Mouse (Mus musculus) embryonic fibroblast, embryonic 13.5 days (primary cell): ENCODE results near the gene Serpina3k. TPM values are rescaled to one million over a fixed set of nuclear protein-coding genes. Genes with fewer than 3 reads are reported as not detected.
"Not testable (repeated sequence)": the region's sequence is repeated elsewhere in the genome, so short reads cannot be mapped to it uniquely, and the experiment has no call there.

ENCODE experiments used
- H3K27ac ChIP-seq: 2 replicates; pipeline ENCODE4 v1.5.1; 2012; ENCODE audit warnings: low read length, control low read depth, inconsistent platforms; ENCODE audit not compliant: insufficient read depth
- H3K4me1 ChIP-seq: 2 replicates; pipeline ENCODE4 v1.6.1; 2011; ENCODE audit warnings: low read length; ENCODE audit not compliant: control insufficient read depth, insufficient read depth
- H3K4me3 ChIP-seq: 2 replicates; pipeline ENCODE4 v1.5.1; 2011; ENCODE audit warnings: mild to moderate bottlenecking, control low read depth, low read length; ENCODE audit not compliant: insufficient read depth
- CTCF ChIP-seq: IDR thresholded peaks from 2 replicates; pipeline ENCODE4 v1.5.1; 2011; ENCODE audit warnings: mild to moderate bottlenecking, control low read depth, low read length, moderate library complexity, borderline replicate concordance; ENCODE audit not compliant: insufficient read depth
- POLR2A ChIP-seq: IDR thresholded peaks from 2 replicates; pipeline ENCODE4 v1.6.1; 2011; ENCODE audit warnings: low read depth, mild to moderate bottlenecking, control low read depth, low read length, moderate library complexity
- polyA plus RNA-seq: library from polyadenylated mRNA; stranded (reverse); fragments of >200 nt; gene quantifications from 2 replicates; pipeline ENCODE4 v1.2.4, GENCODE M21; 2011; ENCODE audit warnings: low read depth; ENCODE audit not compliant: missing spikeins, insufficient read length

The Serpina3k gene
- polyA plus RNA-seq, result not detected in 2 replicates

DNA sequence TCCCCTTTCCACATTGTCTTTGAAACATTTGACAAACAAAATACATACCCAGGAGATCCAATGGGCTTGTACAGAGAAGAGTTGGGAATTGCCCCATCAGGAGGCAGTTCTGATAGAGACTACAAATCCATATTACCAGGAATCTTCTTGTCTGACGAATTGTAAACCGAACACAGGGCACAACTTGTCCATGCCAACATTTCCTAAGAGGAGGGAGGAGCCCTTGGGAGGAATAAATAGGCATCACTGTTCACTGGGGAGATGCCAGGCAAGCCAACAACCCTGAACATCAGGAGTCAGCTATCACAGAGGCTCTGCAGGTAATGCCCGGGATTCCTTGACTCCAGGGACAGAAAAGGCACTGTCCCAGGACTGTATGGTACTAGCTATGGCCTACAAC is at the start of gene Serpina3k, which contains the start of gene Serpina3m:
TSS of gene Serpina3k (plus strand) at position 261 of the 400 bp plus-strand sequence.
TSS of gene Serpina3m (plus strand) at position 261 of the 400 bp plus-strand sequence.
- not testable (repeated sequence) for H3K27ac ChIP-seq, H3K4me1 ChIP-seq, H3K4me3 ChIP-seq

- Histone ChIP-seq H3K27ac (no peak overlapping the region), H3K4me3 (no peak overlapping the region), H3K4me1 (no peaks in the 10 kb centered on the region)
- no peak for TF ChIP-seq POLR2A
- no peak for TF ChIP-seq CTCF
These were observed 48.4 kb upstream of the Serpina3k start for GRCm38 (mm10) chr12:104289872-104290271.

DNA sequence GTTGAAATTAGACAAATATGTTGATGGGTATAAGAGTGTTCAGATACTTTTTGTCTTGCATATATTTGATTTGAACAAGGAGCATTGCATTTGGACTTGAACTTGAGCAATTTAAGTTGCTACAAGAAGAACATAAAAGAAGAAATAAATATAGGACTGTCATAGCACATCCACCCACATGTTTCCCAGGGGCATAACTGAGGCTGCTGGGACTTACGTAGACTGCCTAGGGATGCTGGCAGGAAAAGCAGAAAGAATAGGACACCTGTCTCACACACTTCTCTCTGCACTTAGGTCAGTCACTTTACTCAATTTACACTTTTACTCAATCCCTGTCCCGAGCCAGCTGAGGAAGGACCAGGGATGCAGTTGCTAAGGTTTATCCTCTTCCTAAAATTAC is 44.3 kb upstream of the Serpina3k start:
- no peak overlapping the region for H3K27ac ChIP-seq
- no peak overlapping the region for H3K4me3 ChIP-seq
- no peaks in the 10 kb centered on the region for H3K4me1 ChIP-seq
- TF ChIP-seq POLR2A (no peak), CTCF (no peak)

DNA sequence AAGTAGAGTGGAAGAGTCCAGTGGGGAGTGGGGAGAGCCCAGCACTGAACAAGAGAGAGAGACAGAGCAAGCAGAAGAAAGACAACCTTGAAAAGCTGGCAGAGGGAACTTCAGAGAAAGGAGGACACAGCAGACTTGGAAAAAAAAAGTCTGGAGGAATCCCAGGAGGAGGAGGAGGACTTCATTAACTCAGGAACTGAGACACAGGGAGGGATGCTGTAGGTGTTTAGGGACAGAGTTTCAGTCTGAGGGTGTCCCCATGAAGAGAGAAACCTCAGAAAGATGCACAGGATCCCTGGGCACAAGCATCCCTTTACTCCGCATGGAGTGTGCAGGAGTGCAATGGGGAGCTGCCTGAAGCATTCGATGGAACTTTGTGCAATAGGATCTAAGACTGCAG is 40.2 kb upstream of the Serpina3k start:
- Histone ChIP-seq H3K27ac (no peak overlapping the region), H3K4me1 (no peaks in the 10 kb centered on the region), H3K4me3 (no peak overlapping the region)
- TF ChIP-seq POLR2A, result no peak
- no peak for TF ChIP-seq CTCF

GRCm38 (mm10) chr12:104305991-104306390 is 32.3 kb upstream of the Serpina3k start:
- Histone ChIP-seq H3K4me3 (no peak overlapping the region), H3K4me1 (no peaks in the 10 kb centered on the region), H3K27ac (no peak overlapping the region)
- no peak for TF ChIP-seq POLR2A
- no peak for TF ChIP-seq CTCF

- Histone ChIP-seq H3K4me1 (no peaks in the 10 kb centered on the region), H3K4me3 (no peak within 1 kb of the TSS), H3K27ac (no peak within 1 kb of the TSS)
- TF ChIP-seq CTCF, result no peak
- TF ChIP-seq POLR2A, result no peak
These were observed 24.0 kb upstream of the Serpina3k start, which contains the start of gene Serpina3j for GRCm38 (mm10) chr12:104314253-104314652. Gene Serpina3j, plus strand, starts transcription at chr12:104314553.

DNA sequence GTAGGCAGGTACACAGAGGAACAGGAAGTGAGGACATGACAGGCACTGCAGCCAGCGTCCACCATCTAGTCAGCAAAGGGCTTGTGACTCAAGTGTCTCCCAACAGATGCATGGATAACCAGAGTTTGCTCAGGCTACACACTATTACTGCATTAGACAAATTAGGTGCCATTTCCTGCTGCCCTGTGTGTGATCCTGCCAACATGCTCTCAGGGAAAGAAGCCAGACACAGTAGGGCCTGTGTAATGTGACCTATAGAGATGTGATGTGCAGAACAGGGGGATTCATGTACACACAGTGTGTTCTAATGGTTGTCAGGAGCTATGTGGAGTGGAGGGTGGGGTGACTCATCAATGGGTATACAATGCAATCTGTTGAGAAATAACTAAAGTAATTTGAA is 15.8 kb upstream of the Serpina3k start:
- TF ChIP-seq POLR2A, result no peak
- TF ChIP-seq CTCF, result no peak
- no peaks in the 10 kb centered on the region; the same call in 1 of the 2 replicates for H3K4me1 ChIP-seq
- no peak overlapping the region for H3K27ac ChIP-seq
- H3K4me3 ChIP-seq, result no peak overlapping the region

DNA sequence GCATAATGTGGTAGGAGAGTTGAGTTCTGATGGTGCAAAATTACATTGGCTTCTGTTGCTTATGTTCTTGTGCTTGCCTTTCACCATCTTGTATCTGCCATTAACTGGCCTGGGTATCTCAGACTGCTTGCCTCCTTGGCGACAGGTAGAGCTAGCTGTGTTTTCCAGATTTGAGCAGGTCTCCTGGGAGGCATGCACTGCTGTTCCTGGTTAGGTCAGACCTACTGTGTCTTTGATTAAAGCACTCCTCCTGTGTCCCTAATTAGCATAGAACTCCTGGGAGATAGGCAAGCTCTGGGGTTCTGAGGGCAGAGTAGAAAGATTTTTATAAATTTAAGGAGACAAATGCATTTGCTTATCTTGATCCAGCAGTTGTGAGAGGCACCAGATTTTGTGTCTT is 6.6 kb upstream of the Serpina3k start:
- Histone ChIP-seq H3K4me1 (no peaks in the 10 kb centered on the region), H3K4me3 (no peak overlapping the region), H3K27ac (no peak overlapping the region)
- TF ChIP-seq POLR2A (no peak), CTCF (no peak)

DNA sequence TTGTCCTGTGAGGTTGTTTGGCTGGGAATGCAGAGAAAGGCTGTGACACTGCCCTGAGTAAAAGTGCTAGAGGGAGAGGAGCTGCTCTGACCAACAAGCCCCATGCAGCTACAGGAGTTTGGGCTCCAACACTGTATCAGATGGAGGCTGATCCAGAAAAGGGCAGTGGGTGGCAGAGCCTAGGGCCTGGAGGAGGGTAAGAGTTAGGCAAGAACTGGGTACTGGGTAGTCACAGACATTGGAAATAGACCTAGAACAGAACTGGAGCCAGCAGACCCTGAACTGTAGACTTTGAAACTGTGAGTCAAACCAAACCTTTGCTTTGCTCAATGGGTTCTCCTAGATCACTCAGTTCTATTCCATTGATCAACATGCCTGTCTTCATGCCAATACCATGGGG is 1.4 kb upstream of the Serpina3k start:
- H3K4me1 ChIP-seq, H3K4me3 ChIP-seq, H3K27ac ChIP-seq: not testable (repeated sequence)

- no peak for TF ChIP-seq CTCF
- TF ChIP-seq POLR2A, result no peak
- Histone ChIP-seq H3K27ac (no peak overlapping the region), H3K4me1 (no peaks in the 10 kb centered on the region), H3K4me3 (no peak overlapping the region)
These were observed 419 bp downstream of the Serpina3k start for GRCm38 (mm10) chr12:104338705-104339104.

DNA sequence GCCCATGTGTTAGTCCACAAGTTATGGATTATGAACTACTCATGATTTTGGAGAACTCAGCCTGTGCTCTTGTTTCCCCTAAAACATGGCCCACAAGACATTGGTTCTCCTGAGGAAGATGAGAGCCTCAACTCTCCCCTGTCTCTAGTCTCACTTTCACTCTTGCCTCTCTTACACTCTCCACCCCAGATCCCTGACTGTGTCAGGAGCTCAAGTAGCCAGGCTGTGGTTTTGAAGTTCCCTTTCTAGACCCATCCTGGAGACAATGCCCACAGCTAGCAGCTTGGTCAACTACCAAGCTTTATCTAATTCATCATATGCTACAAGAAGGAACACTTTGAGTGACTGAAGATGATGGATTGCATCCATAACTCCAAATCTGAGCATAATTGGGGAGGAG is 4.2 kb downstream of the Serpina3k start:
- H3K4me3 ChIP-seq, H3K27ac ChIP-seq, H3K4me1 ChIP-seq: not testable (repeated sequence)
